Mouse (Mus musculus) hindbrain, embryonic 13.5 days (tissue): Measurements from ENCODE around the gene Pon3. TPM values are rescaled to one million over a fixed set of nuclear protein-coding genes. Genes with fewer than 3 reads are reported as not detected.
A peak's percentile ranks its signal among the peaks of the same experiment; 100 is the strongest.

ENCODE experiments used
- ATAC-seq: fragments of 200-750 bp; cut with Nextera tagmentation; 2 replicates; pipeline ENCODE4 v1.8.0; 2017; ENCODE audit warnings: moderate TSS enrichment; ENCODE audit not compliant: low FRiP score
- H3K27ac ChIP-seq: fragments of 300-500 bp; sonication (generic); 2 replicates; pipeline ENCODE4 v1.5.1; 2015; ENCODE audit warnings: inconsistent platforms, mild to moderate bottlenecking, moderate library complexity
- H3K27me3 ChIP-seq: fragments of 300-500 bp; sonication (generic); 2 replicates; pipeline ENCODE4 v1.6.1; 2015; ENCODE audit warnings: mild to moderate bottlenecking, inconsistent platforms
- H3K36me3 ChIP-seq: fragments of 300-500 bp; sonication (generic); 2 replicates; pipeline ENCODE4 v1.6.1; 2015; ENCODE audit warnings: mild to moderate bottlenecking, inconsistent platforms
- H3K4me1 ChIP-seq: fragments of 300-500 bp; sonication (generic); replicated peaks from 2 replicates; pipeline ENCODE4 v1.6.1; 2015; ENCODE audit warnings: inconsistent platforms
- H3K4me2 ChIP-seq: fragments of 300-500 bp; sonication (generic); 2 replicates; pipeline ENCODE4 v1.6.1; 2015; ENCODE audit warnings: inconsistent platforms, mild to moderate bottlenecking, moderate library complexity
- H3K4me3 ChIP-seq: fragments of 300-500 bp; sonication (generic); 2 replicates; pipeline ENCODE4 v1.5.1; 2015; ENCODE audit warnings: mild to moderate bottlenecking, inconsistent platforms
- H3K9ac ChIP-seq: fragments of 300-500 bp; sonication (generic); 2 replicates; pipeline ENCODE4 v1.6.1; 2015; ENCODE audit warnings: mild to moderate bottlenecking, inconsistent platforms
- H3K9me3 ChIP-seq: fragments of 300-500 bp; sonication (generic); 2 replicates; pipeline ENCODE4 v1.6.1; 2016; ENCODE audit warnings: inconsistent platforms
- WGBS: fragments of 180-500 bp; shearing (Covaris S2); methylation state at CpG from one replicate; pipeline ENCODE4 v1.1.7; 2015; 5-methylcytosine and 5-hydroxymethylcytosine counted together
- polyA plus RNA-seq: library from polyadenylated mRNA; unstranded; fragments of >200 nt; fragmentation: Nextera tagmentation; extraction: Ambion mirVana; gene quantifications from 2 replicates; pipeline ENCODE4 v1.2.1, GENCODE M21; 2015

Pon3 gene
- polyA plus RNA-seq, 1 experiment from 2014 or later, result 7.2 TPM

DNA sequence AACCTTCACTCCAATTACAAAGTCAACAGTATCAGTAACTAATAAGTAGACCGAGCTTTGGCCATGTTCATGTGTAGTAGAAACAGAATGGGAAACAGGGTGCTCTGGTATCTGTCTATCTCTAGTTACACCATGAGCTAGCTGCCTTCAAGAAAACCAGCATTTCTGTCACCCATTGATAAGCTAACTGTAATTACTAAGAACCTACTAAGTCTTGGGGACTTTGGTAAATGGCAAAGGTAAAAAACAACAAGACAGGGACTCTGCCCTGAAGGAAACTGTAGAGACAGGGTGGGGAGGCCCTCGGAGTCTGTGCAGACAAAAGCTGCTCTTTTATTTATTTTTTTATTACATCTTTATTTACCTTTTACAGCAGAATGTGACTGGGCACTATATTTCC lies 31.3 kb upstream of the Pon3 start:
- ATAC-seq, result no peak
- 80% methylated on average over 2 of the region's 2 CpGs for WGBS
- no peaks in the 10 kb centered on the region for H3K36me3 ChIP-seq

DNA sequence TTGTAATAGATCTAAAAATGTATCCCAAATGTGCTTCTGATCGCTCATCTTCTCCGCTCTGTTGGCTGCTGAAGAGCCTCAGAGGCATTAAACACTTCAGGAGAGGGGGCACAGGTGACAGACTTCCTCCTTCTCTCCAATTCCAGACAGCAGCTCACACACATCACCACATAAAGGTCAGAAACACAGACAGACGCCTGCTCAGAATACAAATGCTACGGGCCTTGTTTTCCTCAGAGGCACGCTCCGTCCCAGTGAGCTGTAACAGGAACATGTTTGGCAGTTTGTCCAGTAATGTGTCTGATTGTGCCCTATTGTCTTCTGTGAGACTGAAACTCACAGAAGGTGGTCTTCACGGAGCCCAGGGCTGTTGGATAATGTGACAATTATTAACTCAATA lies 26.3 kb upstream of the Pon3 start:
- H3K4me2 ChIP-seq, result no peak overlapping the region
- no peaks in the 10 kb centered on the region for H3K27me3 ChIP-seq
- no peaks in the 10 kb centered on the region for H3K9me3 ChIP-seq
- no peak overlapping the region for H3K9ac ChIP-seq
- peaks cover 18% of the 10 kb centered on the region for H3K4me1 ChIP-seq
- peak overlapping the region; percentile 55 for H3K27ac ChIP-seq
- no peak overlapping the region for H3K4me3 ChIP-seq
- no peaks in the 10 kb centered on the region for H3K36me3 ChIP-seq
- 37% methylated on average over 7 of the region's 7 CpGs for WGBS
- no peak; the same call in 1 of the 2 replicates for ATAC-seq

More for the DNA sequence above, 31.3 kb upstream of the Pon3 start:
- no peaks in the 10 kb centered on the region for H3K9me3 ChIP-seq
- peaks cover 6% of the 10 kb centered on the region for H3K4me1 ChIP-seq
- H3K4me3 ChIP-seq, result no peak overlapping the region
- H3K9ac ChIP-seq, result no peak overlapping the region
- no peaks in the 10 kb centered on the region for H3K27me3 ChIP-seq
- H3K27ac ChIP-seq, result no peak overlapping the region
- no peak overlapping the region for H3K4me2 ChIP-seq

DNA sequence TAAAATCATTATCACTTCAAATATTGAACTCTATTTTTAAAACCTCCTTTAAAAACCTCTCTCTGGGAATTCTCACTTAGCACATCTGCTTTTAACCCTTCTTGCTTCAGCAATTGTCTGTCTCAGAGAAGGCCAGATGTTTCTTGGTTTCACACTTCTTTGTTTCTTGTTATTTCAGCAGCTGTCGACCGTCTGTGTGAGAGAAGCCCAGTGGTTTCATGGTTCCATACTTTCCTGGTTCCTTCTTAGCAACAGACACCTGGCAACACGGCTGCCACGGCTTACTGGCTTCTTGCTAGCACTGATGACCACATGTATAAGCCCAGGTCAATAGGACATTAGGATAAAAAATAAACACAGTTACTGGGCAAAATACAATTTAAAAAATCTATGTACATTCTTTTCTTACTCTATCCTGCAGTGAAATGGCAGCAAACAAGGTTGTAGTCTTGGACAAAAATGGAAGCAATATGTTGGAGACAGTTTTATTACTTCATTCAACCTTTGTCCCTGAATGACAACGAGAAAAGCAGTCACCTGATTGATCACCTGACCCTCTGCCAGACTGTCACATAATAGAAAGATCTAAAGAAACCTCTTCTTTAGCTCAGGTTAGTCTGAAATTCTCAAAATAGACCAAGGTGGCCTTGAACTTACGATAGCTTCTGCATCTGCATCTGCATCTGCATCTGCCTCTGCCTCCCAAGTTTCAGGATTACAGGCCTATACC lies 24.7 kb upstream of the Pon3 start:
- Histone ChIP-seq H3K36me3 (no peaks in the 10 kb centered on the region), H3K9me3 (no peaks in the 10 kb centered on the region), H3K4me2 (no peak overlapping the region), H3K27ac (no peak overlapping the region), H3K4me3 (no peak overlapping the region), H3K27me3 (no peaks in the 10 kb centered on the region), H3K4me1 (peaks cover 18% of the 10 kb centered on the region), H3K9ac (no peak overlapping the region)
- 57% methylated on average over 6 of the region's 6 CpGs for WGBS
- ATAC-seq, result no peak

DNA sequence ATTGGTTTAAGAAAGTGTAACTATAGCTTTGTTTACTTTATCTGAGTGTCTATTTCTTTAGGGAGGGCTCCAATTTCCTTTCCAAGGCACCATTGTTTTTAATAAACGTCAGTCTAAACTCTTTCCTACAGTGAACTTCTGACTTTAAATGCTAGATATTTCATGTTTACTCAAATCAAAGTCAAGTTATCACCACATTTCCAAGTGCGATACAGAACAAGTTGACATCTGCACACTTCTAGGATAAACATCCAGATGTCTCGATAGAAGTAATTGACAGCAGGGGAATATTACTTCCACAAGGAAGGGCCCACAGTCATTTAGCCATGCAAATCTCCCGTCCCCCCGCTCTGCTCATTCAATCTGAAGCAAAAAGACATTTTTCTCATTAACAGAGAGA lies 21.9 kb upstream of the Pon3 start:
- Histone ChIP-seq H3K9ac (no peak overlapping the region), H3K4me1 (peaks cover 18% of the 10 kb centered on the region), H3K27ac (no peak overlapping the region), H3K9me3 (no peaks in the 10 kb centered on the region), H3K27me3 (no peaks in the 10 kb centered on the region), H3K4me2 (no peak overlapping the region), H3K4me3 (no peak overlapping the region), H3K36me3 (no peaks in the 10 kb centered on the region)
- ATAC-seq, result no peak
- 48% methylated on average over 5 of the region's 5 CpGs for WGBS

DNA sequence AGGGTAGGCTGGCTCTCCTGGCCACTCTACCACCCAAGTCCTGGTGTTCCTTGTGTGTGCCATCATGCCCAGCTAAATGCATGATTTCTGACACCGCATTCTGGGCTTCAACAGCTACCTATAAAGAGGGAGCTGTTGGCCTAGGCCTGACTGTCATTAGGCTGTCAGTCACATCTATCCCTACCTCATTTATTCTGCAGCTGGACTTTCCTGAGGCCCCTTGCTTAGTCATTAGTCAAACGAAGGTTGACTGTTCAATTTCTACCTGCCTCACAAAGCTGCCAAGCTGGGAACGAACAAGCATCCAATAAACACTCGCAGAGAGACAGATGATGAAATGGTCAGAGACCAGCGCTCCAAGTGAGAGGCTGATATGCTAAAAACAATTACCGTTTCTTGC lies 13.6 kb upstream of the Pon3 start:
- peaks cover 2% of the 10 kb centered on the region; the same call in 1 of the 2 replicates for H3K36me3 ChIP-seq
- no peak overlapping the region for H3K9ac ChIP-seq
- H3K27ac ChIP-seq, result 0 out of 2 replicates have a peak overlapping the region, but pooled peaks have one; percentile 23
- 71% methylated on average over 6 of the region's 6 CpGs for WGBS
- H3K4me3 ChIP-seq, result no peak overlapping the region
- no peaks in the 10 kb centered on the region for H3K27me3 ChIP-seq
- H3K4me2 ChIP-seq, result no peak overlapping the region
- no peak for ATAC-seq
- H3K9me3 ChIP-seq, result no peaks in the 10 kb centered on the region
- H3K4me1 ChIP-seq, result no peaks in the 10 kb centered on the region; the same call in 1 of the 2 replicates

DNA sequence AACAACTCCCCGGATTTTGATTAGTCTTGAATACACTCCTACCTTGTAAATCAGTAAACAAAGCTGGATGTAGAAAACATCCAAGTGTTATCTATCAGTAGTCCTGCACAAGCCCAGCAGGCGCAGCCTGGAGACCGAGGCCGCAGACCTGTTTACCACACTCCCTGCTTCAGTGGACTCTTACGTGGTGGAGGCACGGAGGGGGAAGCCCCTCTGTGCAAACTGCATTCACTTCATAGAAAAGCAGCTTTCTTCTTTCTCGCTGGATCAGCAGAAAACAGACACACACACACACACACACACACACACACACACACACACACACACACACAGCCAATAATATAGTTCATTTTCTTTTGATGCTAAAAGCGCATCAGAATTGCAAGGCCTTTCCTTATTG lies 8.7 kb upstream of the Pon3 start:
- Histone ChIP-seq H3K4me1 (no peaks in the 10 kb centered on the region), H3K27ac (no peak overlapping the region), H3K4me2 (no peak overlapping the region), H3K9me3 (no peaks in the 10 kb centered on the region), H3K27me3 (no peaks in the 10 kb centered on the region), H3K36me3 (no peaks in the 10 kb centered on the region), H3K4me3 (no peak overlapping the region), H3K9ac (no peak overlapping the region)
- 72% methylated on average over 8 of the region's 8 CpGs for WGBS
- ATAC-seq, result no peak

DNA sequence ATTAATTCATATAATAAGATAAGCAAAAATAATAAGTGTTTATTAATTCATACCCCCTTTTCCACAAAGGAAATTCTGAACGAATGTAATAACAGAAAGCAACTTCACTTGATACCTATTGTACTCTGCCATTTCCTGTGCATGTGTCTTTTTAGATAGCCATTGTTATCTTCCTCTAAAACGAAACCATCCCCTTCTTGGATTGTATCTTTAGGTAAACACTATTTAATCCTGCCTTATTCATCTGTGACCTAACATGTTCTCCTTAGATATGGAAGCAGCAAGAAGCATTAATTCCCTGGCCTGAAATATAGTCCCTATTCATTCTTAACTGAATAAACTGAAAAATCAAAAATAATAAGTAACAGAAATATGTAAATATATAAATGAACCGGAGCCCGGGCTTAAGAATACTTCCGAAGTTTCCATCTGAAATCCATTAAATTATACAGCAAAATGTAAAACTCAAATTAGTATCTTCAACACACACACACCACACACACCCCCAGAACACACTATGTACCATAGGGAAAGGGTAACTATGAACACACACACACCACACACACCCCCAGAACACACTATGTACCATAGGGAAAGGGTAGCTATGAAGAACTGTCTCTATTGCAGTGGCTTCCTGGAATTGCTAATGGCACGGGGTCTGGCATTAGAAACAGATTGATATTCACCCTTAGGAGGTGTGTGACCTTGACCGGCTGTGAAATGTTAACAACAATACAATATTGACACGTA lies 7.3 kb upstream of the Pon3 start:
- no peak for ATAC-seq
- Histone ChIP-seq H3K4me3 (no peak overlapping the region), H3K9me3 (no peaks in the 10 kb centered on the region), H3K36me3 (no peaks in the 10 kb centered on the region), H3K4me1 (no peaks in the 10 kb centered on the region), H3K4me2 (no peak overlapping the region), H3K9ac (no peak overlapping the region), H3K27me3 (no peaks in the 10 kb centered on the region), H3K27ac (no peak overlapping the region)
- 80% methylated on average over 8 of the region's 8 CpGs for WGBS

DNA sequence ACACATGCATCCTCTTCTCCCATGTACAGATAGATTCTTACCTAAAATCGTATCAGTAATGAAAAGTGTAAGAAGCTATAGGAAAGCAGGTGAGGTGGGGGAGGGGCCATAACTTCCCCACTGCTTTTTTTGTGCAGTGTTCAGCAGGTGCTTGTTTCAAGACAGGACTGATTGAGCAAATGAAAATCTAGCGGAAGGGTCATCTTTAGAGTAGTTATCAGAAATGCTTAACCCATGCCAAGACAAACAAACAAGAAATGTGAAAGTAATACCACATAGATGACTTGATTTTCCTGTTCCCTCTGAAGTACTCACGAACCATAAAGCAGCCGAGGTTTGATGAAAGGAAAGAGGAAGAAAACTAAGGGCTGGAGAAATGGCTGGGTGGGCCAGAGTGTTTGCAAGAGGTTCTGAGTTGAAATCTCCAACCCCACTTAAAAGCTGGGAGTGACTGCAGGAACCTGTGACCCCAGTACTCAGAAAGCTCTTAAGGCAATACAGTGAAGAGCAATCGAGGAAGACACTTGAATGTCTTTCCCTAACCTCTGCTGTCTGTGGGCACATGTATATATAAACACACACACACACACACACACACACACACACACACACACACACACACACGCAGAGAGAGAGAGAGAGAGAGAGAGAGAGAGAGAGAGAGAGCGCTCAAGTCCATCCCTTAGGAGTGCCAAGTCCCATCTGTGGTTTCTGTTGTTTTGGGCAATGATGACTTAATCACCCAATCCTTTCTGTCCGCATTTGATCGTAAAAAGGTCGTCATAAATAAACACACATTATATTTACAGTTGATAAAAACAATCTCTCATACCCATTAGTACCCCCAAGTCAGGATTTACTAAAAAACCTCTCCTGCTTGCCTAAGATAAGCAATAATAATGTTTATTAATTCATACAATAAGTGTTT lies 6.5 kb upstream of the Pon3 start:
- no peaks in the 10 kb centered on the region for H3K9me3 ChIP-seq
- 89% methylated on average over 9 of the region's 10 CpGs for WGBS
- no peaks in the 10 kb centered on the region for H3K4me1 ChIP-seq
- no peak overlapping the region for H3K27ac ChIP-seq
- no peak overlapping the region for H3K9ac ChIP-seq
- H3K27me3 ChIP-seq, result no peaks in the 10 kb centered on the region
- ATAC-seq, result no peak
- no peak overlapping the region for H3K4me2 ChIP-seq
- no peaks in the 10 kb centered on the region for H3K36me3 ChIP-seq
- no peak overlapping the region for H3K4me3 ChIP-seq

DNA sequence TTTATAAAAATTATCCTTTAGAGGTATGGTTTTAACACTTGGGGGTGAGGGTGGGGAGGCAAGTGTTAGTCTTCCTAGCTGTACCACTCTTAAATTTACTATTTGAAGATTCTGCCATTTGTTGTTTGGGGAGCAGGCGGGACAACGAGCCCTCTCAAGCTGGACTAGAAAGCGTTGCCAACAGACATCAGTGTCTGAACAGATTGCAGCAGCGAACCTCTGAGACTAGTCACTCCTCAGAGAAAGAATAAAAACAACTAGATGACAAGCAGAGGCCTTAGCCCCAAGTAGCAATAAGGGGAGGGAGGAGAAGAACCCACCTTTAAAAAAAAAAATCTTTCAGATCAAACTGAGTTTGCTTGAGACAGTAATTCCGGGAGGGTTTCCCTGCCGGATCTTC lies 795 bp downstream of the Pon3 start:
- Histone ChIP-seq H3K4me3 (no peak overlapping the region; the same call in 1 of the 2 replicates), H3K9ac (no peak overlapping the region), H3K27me3 (no peaks in the 10 kb centered on the region), H3K4me2 (peak overlapping the region; percentile 43; the same call in 1 of the 2 replicates), H3K36me3 (no peaks in the 10 kb centered on the region), H3K27ac (no peak overlapping the region), H3K9me3 (no peaks in the 10 kb centered on the region), H3K4me1 (peaks cover 8% of the 10 kb centered on the region)
- WGBS, result 72% methylated on average over 6 of the region's 6 CpGs
- no peak for ATAC-seq

DNA sequence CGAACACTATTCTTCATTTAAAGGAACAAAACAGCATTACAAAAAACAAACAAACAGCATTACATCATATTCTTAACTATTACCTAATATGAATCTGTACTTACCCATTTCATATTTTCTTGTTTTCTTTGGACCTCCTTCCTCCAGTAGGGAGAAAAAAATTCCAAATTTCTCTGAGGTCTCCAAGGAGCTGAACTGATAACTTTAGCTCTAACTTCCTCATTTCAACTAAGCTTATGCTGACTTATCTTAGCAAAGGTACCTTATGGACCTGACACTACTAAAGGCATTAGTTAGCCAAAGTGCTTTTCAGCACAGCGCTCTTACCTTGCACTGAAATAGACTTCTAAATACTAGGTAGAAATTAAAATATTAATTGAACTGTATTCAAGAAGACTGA lies 1.2 kb downstream of the Pon3 start:
- Histone ChIP-seq H3K4me2 (no peak overlapping the region), H3K4me1 (peaks cover 8% of the 10 kb centered on the region), H3K27me3 (no peaks in the 10 kb centered on the region), H3K9me3 (no peaks in the 10 kb centered on the region), H3K36me3 (no peaks in the 10 kb centered on the region), H3K27ac (no peak overlapping the region), H3K9ac (no peak overlapping the region), H3K4me3 (no peak overlapping the region)
- no peak for ATAC-seq
- WGBS, result 93% methylated on average over 2 of the region's 2 CpGs

DNA sequence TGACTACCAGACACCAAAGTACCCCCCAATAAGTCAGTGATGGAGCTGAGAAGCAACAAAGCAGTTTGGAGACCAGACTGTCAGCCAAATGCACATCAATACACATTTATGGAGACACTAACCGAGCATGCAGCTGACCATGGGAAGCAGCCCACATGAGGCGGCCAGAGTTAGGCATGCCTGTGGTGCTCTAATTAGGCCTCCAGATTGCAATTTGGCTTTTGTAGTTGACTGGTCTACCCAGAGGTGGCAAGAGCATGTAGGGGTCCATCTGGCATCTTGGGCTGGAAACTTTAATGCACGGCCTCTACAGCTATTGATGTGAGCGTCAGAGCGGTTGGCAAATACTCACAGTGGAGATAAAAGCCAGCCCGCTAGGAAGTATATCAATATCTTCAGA lies 10.2 kb downstream of the Pon3 start:
- no peak overlapping the region for H3K4me2 ChIP-seq
- H3K27ac ChIP-seq, result no peak overlapping the region
- no peaks in the 10 kb centered on the region for H3K27me3 ChIP-seq
- no peak for ATAC-seq
- no peaks in the 10 kb centered on the region for H3K4me1 ChIP-seq
- H3K36me3 ChIP-seq, result no peaks in the 10 kb centered on the region
- WGBS, result 92% methylated on average over 6 of the region's 6 CpGs
- H3K4me3 ChIP-seq, result no peak overlapping the region
- H3K9me3 ChIP-seq, result no peaks in the 10 kb centered on the region
- H3K9ac ChIP-seq, result no peak overlapping the region

DNA sequence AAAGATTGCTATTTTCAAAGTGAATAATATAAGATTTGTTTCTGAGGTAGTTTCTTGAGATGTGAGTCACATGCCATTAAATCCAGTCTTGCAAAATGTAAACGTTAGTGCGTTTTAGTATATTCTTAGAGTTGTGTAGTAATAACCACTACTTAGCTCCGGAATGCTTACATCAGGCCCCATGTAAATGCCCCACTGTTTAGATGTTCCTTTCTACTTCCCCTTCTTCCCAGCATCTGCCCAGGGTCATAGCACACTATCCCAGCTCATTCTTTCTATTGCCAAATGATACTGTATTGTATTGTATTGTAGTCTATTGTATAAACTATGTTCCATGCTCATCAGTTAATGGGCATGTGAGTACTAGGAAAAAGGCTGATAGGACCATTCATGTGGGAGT lies 17.3 kb downstream of the Pon3 start:
- Histone ChIP-seq H3K27me3 (no peaks in the 10 kb centered on the region), H3K9me3 (no peaks in the 10 kb centered on the region)
- ATAC-seq, result no peak

More for the DNA sequence above, 17.3 kb downstream of the Pon3 start:
- Histone ChIP-seq H3K4me3 (no peak overlapping the region), H3K36me3 (no peaks in the 10 kb centered on the region), H3K27ac (no peak overlapping the region), H3K9ac (no peak overlapping the region), H3K4me1 (no peaks in the 10 kb centered on the region), H3K4me2 (no peak overlapping the region)
- WGBS, result over 99% methylated on average over 3 of the region's 3 CpGs
